Mouse (Mus musculus) CD4-positive helper T cell, adult 2 months (primary cell): ENCODE measurements around the gene Myoz1.
"Not testable (repeated sequence)": the region's sequence is repeated elsewhere in the genome, so short reads cannot be mapped to it uniquely, and the experiment has no call there.

Experiments used
- DNase-seq: peaks from one replicate; pipeline ENCODE4 v3.0.0-alpha.2; 2012; ENCODE audit warnings: low read depth, missing footprints, low spot score

Myoz1 gene

DNA sequence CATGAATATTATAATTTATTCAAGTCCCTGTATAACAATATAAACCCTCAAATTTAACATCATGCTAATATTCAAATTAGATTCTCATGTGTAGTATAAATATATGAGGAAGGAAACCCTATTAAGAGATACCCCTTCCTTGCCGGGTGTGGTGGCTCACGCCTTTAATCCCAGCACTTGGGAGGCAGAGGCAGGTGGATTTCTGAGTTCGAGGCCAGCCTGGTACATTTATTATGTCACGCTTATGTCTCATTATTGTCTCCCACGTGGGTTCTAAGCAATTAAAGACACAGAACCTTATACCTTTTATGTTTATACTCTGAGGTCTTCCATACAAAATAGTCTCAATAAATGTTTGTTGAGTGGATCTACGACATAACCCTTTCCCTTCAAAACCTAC, 17.6 kb downstream of the Myoz1 start:
- no peak for DNase-seq

DNA sequence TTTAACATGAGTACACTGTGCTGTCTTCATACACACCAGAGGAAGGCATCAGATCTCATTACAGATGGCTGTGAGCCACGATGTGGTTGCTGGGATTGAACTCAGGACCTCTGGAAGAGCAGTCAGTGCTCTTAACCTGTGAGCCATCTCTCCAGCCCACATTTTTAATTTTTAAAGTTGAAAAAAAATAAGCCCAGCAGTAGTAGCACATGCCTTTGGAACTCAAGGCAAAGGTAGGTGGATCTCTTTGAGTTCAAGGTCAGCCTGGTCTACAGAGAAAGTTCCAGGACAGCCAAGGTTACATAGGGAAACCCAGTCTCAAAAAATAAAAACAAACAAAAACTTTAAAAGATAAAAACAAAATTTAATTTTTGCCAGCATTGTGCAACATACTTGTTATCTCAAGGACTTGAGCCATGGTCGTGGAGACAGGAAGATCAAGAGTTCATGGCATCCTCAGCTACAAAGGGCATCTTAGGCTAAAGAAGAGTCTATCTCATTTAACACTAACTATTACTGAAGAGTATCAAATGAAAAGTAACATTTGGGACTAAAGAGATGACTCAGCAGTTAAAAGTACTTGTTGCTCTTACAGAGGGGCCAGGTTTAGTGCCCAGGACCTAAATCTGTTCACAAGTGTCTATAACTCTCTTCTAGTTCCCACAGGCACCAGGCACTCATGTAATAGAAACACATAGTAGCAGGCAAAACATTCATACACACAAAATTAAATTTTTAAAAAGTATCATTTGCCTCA, 18.3 kb downstream of the Myoz1 start:
- DNase-seq, result no peak

DNA sequence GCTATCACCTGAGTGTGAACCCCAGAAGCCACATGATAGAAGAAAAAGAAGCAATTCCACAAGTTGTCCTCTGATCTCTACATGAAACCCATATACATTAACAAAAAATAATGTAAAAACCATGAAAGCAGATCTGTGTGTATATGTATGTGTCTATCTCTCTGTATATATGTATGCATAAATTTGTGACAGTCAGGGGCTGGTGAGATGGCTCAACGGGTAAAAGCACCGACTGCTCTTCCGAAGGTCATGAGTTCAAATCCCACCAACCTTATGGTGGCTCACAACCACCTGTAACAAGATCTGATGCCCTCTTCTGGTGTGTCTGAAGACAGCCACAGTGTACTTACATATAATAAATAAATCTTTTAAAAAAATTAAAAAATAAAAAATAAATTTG, 19.4 kb downstream of the Myoz1 start:
- not testable (repeated sequence) for DNase-seq

DNA sequence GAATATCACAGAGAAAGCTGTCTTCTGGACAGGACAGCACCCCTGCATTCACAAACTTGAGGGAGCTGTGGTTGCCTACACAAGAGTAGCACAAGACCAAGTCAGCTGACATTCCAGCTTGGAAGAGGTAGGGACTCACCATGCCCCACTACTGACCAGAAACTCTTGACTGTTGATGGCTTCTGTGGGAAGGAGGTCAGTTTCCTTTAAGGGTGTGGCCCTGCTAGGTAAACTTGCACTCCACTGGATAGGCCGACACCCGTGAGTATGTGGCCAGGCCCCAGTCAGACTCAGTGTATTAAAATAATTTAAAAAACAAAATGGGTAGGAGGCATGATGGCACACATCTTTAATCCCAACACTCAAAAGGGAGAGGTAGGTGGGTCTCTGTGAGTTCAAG, 20.8 kb downstream of the Myoz1 start:
- no peak for DNase-seq

DNA sequence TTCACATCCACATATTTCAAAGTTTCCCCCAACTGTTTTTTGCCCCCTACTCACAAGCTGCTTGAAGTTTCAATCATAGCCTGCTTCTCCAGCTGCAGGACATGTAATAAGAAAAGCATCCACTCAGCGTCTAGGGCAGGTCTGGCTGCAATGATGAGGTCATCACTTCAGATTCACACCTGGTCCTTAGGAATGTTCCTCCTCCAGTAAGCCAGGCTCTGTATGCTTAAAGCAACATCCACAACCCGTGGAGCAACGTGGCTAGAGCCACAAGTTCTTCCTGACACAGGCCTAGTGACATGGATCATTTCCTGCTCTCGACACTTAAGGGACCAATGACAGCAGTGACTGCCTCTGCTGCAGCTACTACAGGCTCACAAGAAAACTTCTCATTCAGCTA, 25.1 kb downstream of the Myoz1 start:
- no peak for DNase-seq

DNA sequence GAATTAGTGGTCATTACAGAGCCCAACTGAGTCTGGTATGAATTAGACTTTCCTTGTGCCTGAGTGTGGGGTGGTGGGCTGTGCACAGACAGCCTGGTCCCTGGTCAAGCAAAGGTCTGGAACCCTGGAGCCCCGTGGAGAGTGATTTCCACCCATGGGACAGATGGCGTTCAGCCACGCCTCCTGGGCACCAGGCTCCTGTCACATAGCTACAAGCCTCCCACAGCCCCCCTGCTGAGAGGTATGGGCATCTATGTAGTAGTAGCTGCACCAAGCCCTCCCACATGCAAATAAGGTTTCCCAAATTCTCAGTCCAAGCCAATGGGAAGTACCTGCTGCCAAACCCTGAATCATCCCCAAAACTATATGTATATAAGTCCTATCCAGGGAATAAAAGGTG, 29.4 kb downstream of the Myoz1 start:
- DNase-seq, result no peak

DNA sequence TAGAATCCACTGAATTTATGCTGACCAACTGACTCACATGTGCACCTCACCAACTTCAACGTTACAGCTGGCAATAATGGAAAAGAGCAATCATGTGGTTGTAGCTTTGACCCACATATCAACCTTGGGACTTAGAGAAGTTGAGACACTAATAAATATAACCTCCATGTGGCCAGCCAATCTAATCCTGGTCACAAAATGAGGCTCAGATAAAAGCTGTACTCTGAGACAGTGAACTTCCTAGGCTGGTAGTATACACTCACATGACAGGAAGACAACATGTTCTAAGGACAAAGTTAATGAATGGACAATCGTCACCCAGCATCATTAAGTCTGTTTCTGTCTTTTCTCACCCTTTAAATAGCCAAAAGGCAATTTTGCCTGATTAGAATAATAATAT, 29.9 kb downstream of the Myoz1 start:
- DNase-seq, result no peak

DNA sequence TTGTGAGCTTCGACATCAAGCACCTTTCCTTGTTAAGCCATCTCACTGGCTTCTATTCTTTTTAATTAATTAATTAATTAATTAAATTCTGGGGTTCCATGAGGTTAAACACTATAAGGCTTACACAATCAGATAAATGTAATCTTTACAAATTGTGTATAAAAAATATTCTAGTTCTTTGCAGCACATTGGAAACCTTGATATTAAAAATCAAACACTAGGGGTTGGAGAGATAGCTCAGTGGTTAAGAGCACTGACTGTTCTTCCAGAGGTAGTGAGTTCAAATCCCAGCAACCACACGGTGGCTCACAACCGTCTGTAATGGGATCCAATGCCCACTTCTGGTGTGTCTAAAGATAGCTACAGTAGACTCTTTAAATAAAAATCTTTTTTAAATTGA, 33.4 kb downstream of the Myoz1 start:
- no peak for DNase-seq

DNA sequence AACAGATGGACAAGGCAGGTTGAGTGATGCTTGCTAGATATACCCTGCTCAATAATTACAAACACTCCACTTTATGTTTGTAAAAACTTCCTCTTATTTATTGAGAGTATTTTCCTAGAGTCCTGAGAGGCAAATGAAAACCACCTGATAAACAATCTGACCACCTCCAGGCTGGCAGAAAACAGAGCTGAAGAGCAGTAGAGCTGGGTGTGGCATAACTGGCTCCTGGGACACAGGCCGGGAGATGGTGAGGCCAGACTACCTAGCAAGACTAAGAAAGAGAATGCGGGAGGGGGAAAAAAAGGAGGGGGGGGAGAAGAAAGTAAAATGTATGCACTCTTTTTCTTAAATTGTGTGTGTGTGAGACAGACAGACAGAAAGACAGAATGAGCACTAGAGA, 33.9 kb downstream of the Myoz1 start:
- no peak for DNase-seq

DNA sequence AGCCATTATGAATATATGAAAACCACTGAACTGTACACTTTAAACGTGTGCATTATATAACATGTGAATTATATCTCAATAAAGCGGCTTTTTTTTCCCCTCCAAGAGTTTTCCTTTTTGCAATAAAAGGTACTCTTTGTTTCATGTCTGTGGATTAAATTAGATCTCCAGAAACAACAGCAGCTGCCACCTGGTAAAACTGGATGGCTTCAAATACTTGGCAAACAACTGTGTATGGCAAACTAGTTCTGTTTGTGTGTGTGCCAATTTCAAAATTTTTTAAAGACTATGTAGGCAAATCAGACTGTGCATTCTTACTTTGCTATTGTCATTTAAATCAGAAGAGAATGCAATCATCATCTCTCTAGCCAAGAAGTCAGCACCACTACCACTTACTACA, 34.4 kb downstream of the Myoz1 start:
- DNase-seq, result no peak

DNA sequence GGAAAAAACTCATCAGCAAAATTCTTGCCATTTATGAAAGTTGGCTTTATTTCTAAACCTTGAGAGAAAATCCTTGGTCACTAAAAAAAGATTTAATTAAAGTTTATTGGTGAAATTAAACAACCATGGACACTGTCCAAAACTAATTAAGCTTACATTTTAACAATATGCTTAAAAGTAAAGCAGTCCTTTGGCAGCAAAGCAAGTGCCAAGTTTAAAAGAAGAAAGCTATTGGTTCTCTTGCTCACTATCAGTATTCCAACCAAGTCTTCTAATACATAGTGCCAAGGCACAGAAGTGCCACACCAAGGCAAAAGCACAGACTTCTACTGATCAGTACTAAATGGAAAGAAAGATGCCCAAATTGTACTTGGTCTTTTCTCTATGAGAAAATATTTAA, 37.2 kb downstream of the Myoz1 start:
- no peak for DNase-seq

DNA sequence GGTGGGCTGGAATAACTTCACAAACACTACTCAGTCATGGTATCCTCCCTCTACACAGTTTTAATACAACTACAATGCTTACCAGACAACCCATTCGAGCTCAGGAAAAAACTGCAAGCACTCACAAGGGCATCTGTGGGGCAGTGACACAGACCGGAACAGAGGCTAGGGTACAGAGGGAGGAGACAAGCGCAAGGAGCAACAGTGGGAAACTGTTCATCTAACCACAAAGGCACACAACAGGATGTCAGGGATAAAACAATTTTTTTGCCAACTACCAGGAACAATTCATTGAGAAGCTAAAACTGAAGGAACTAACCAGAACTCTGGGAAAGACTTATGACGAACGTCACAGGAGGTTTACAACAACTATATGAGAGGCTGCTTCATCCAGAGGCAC, 38.1 kb downstream of the Myoz1 start:
- no peak for DNase-seq

DNA sequence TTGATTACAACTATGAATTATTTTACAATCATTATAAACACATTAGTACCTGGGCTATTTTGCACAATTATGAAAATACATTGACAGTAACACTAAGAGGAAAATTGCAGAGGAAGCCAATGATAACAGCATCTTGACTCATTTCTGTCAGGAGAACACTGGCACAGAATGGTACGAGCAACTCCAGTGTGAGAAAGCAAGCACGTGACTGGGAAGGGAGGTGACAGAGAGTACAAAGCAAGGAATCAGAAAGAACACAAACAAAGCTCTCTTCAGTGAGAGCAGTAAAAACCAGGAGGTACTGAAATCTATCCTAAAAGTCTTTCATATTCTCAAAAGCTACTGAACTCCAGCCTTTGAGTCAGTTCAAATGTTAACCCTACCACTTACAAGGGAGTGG, 39.9 kb downstream of the Myoz1 start:
- no peak for DNase-seq

DNA sequence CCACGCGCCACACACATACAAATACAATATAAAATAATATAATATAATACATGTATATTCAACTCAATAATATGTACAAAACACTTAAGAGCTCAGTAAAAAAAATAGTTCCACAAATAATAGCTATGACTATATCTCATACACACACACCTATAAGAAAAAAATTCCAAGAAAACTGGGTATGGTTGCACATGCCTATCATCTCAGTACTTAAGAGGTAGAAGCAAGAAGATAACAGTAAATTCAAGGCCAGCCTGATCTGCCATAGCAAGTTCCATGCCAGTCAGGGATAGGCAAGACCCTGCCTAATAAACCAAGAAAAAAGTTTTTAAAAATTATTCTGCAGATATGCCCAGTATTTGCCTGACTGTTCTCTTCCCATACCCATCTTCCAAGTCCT, 41.3 kb downstream of the Myoz1 start:
- DNase-seq, result no peak

DNA sequence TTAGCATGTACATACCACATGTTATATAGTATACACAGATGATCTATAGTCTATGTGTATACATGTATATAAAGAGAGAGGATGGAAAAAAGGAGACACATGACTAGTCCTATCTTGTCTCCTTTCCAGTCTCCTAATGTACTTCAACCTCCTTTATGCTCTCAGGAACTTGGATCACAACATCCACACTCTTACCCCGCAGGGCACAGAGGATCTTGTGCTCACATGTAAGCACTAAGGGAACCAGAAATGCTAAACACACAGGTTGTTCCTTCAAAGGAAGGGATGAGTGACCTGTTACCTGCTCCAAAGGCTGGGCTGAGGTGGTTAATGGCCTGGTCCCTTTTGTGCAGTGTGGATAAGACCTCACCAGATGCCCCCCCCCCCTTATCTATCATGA, 43.5 kb downstream of the Myoz1 start:
- DNase-seq, result no peak

DNA sequence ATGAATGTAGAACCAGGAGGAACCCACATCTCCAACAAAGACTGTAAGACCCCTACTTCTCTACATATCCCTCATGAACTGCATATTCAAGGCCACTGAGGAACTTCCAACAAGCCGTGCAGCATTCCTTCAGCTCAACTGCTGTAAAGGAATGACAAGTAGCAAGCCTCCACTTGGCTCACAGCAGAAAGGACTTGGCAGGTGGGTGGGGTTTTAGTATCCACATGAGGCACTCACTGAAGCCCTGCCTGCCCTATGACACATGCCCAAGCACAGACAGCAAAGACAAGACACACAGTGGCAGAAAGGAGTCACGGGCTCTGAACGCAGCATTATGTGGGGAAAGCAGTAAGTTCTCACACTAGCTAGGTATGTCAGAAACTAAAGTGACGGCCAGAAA, 46.2 kb downstream of the Myoz1 start:
- no peak for DNase-seq

DNA sequence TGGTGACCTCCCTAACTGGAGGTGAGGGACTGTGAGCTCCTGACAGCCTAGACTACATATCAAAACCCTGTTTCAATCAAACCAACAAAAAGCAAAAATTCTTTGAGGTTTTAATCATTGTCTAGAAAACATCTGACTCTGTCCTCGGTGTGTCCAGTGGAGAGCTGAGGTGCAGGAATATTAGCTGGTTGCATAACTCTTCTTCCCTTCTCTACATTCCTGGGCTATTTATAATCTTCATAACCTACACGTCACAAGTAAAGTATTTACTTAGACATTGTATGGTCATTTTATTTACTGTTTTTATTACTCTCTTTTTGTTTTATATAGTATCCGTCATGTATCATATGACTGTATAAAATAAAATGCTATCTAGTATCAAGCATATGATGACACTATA, 46.8 kb downstream of the Myoz1 start:
- no peak for DNase-seq

DNA sequence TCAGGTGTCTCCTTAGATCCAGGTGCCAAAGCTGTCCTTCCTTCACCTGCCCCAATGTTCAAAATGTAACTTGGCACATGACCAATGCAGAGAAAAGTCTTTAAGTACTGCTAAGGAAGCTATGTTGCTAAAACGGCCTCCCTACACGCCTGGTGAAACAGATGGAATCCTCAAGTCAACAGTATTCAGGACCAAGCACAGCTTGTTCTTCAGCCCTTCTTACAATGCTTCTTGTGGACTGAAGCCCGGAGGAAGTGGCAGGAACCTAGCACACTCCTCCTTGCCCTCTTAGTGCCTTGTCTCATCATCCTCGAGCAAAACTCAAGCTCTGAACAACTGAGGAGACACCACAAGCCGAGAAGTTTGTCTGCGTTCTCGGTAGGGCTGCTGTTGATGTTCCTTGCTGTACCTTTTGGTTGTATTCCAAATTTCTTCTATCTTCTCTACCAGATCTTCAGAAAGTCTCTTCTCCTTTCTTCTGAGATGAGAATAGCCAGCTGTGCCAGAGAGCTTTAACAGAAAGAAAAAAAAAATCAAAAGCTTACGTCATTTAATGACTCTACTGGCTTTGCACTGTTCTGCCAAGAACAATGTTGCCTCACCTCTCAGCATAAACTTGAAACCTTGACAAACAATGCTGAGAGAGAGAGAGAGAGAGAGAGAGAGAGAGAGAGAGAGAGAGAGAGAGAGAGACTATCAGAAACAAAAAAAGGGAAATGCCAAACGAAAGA, 48.8 kb downstream of the Myoz1 start:
- no peak for DNase-seq

DNA sequence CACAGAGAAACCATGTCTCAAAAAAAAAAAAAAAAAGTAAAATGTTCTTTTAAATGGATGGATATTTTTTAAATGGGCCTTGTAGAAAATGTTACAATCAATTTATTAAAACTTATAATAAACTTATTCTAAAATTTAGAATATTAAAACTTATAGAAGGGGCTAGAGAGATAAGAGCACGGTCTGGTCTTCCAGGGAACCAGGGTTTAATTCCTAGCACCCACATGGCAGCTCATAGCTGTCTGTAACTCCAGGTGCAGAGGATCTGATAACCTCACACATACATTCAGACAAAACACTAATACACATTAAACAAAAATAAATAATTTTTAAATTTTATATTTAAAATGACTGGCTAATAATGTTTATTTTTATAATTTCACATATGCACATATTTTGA, 55.1 kb downstream of the Myoz1 start:
- no peak for DNase-seq

DNA sequence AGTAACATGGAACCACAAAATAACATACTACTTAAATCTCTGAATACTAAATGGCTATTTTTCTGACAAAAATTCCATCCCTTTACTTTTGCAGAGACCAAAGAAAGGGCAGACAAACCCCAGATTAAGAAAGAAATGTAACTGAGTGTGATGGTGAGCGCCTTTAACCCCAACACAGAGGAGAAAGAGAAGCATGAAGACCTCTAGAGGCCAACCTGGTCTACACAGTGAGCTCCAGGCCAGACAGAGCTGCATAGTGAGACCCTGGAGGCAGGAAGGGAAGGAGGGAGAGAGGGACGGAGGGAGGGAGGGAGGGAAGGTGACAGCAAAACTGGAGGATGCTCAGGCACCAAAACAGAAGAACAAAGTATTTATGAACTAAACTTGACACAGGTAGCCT, 56.1 kb downstream of the Myoz1 start:
- DNase-seq, result no peak

DNA sequence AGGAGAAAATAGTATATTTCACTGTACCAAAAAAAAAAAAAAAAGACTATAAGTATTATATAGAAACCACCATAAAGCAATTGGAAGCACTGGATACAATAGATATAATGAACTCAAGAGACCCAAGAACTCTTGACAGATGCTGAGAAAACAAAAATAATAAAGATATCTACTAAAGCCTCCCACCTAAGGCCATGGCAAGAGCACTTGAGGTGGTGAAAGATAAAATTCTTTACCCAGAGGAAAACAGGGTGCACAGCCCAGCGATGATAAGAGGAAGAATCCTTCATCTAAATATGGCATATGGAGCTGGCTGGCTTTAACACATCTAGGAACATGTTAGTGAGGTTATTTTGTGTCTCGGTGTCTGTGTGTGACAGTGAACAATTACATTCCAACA, 56.8 kb downstream of the Myoz1 start:
- DNase-seq, result no peak
